Mouse (Mus musculus) megakaryocyte, adult 5-6 weeks (primary cell): ENCODE measurements around the gene Capn5. TPM values are rescaled to one million over a fixed set of nuclear protein-coding genes. Genes with fewer than 3 reads are reported as not detected.

Experiments used
- total RNA-seq, 2 experiments: library from RNA; stranded (forward) in 1 of 2; stranded (reverse) in 1 of 2; fragments of 153-499, 151-499 nt in 1 of 2; fragments of 221-1000, 200-1000 nt in 1 of 2; gene quantifications; 2 replicates each; pipeline versions ENCODE4 v1.2.3 to v1.2.4; 2015 to 2017

The Capn5 gene
- total RNA-seq, 2 experiments from 2014 or later: 0.73 to 1.1 TPM

Other genes with a start within 250 kb of the Capn5 start
- 7.3 and 8.4 TPM in 2 replicates for gene Myo7a, start 58.8 kb downstream of the Capn5 start, total RNA-seq (2015)
- 12.7 and 13.9 TPM in 2 replicates for gene Myo7a, start 58.8 kb downstream of the Capn5 start, total RNA-seq (2017)
- gene Omp, start 32.8 kb downstream of the Capn5 start, total RNA-seq (2015): not detected in 2 replicates
- not detected in 2 replicates for gene Omp, start 32.8 kb downstream of the Capn5 start, total RNA-seq (2017)
- 0.11 and 0.38 TPM in 2 replicates for gene B3gnt6, start 21.2 kb upstream of the Capn5 start, total RNA-seq (2015)
- gene B3gnt6, start 21.2 kb upstream of the Capn5 start, total RNA-seq (2017): 0.28 and 0.59 TPM in 2 replicates
- 98.2 and 107 TPM in 2 replicates for gene Acer3, start 142.9 kb upstream of the Capn5 start, total RNA-seq (2015)
- 84.2 and 85.4 TPM in 2 replicates for gene Acer3, start 142.9 kb upstream of the Capn5 start, total RNA-seq (2017)
- gene Tsku, start 183.1 kb upstream of the Capn5 start, total RNA-seq (2015): not detected in 2 replicates
- gene Tsku, start 183.1 kb upstream of the Capn5 start, total RNA-seq (2017): 0.07 and 0.37 TPM in 2 replicates